Mouse (Mus musculus) adrenal gland, postnatal 4 days (tissue): Measurements from ENCODE around the gene Lrrtm4. TPM values are rescaled to one million over a fixed set of nuclear protein-coding genes. Genes with fewer than 3 reads are reported as not detected.

Experiments used
- DNase-seq, 2 experiments: peaks; one replicate each; pipeline ENCODE4 v3.0.0; 2021 to 2022; ENCODE audit warnings: low spot score in 2 of 2, mixed read lengths in 2 of 2
- total RNA-seq, 2 experiments: library from RNA; stranded (reverse); gene quantifications; 2 replicates each; pipeline ENCODE4 v1.2.3; 2021

Lrrtm4 gene
- total RNA-seq, 2 experiments from 2014 or later = 4.3 to 4.4 TPM

GRCm38 (mm10) chr6:80303568-80303967 lies 284.9 kb downstream of the Lrrtm4 start:
- DNase-seq = no peak

GRCm38 (mm10) chr6:80328391-80328790 lies 309.7 kb downstream of the Lrrtm4 start:
- no peak for DNase-seq

GRCm38 (mm10) chr6:80331751-80332150 lies 313.1 kb downstream of the Lrrtm4 start:
- DNase-seq = no peak

DNA sequence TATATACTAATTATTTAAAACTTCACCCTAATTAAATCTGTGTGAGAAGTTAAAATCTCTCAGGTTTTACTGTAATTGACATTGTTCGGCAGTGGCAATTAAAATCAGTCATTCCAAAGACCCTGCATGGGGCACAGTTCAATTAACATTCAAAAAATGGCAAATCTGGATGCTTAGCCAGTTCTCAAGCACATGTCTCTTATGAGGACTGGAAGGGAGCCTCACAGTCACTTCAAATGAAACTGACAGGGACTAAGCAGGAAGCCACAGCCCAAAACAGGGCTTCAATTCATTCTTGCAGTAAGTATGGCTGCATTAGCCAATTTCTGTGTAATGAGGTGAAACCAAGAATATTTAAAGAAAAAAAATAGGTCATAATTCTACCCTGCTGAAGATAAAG lies 333.6 kb downstream of the Lrrtm4 start:
- no peak for DNase-seq

GRCm38 (mm10) chr6:80357092-80357491 lies 338.4 kb downstream of the Lrrtm4 start:
- no peak for DNase-seq

- no peak for DNase-seq
These were observed 344.9 kb downstream of the Lrrtm4 start for GRCm38 (mm10) chr6:80363593-80363992.

DNA sequence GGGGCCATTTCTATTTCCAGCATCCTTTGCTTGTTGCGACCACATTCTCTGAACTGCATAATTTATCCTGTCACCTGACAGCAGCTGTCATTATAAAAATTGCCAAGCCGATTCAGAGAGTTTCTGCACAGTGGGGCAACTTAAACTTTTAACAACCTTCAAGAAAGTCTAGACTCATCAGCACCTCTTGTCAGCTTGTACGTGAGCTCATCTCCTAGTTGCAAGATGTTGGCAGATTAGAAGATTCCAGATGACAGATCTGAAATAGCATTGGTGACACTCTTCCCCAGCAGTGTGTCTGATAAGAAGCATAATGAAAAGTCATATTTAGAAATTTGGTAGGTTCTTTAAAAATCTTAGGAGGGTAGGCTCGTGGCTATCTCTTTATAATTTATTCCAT lies 347.9 kb downstream of the Lrrtm4 start:
- no peak for DNase-seq

GRCm38 (mm10) chr6:80389571-80389970 lies 370.9 kb downstream of the Lrrtm4 start:
- no peak for DNase-seq

DNA sequence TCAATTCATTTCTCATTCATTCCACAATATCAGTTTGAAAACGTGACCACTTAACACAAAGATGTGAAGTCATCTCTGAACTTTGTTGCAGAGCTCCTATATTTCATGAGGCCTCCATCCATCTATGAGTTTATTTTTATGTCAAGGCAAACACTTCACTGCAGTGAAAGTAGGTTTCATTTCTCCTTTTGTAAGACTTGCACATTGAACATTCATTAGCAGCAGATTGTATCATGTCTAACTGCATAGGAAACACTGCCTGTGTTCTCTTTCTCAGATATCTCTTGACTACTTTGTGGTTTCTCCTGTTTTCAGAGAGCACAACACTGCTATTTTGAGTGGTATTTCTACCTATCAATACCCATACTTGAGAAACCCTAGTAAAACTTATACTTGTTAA lies 388.1 kb downstream of the Lrrtm4 start:
- no peak for DNase-seq

DNA sequence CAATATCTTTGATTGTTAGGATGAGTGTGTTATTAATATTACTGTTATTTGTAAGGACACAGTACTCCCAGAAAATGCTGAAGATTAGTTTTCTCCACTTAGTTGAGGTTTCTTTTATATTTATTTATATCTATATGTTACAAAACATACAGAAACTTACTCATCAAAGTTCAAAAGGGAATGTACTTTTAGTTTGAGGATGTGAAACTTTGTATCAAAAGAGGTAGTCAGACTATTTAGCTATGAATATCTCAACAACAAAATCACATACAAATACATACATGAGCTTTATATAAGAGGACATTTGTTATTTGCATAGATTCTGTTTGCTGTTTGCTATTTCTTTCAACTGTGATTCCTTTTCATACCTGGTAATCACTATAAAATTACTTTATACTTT lies 421.5 kb downstream of the Lrrtm4 start:
- DNase-seq = no peak

- DNase-seq = no peak
These were observed 451.9 kb downstream of the Lrrtm4 start for GRCm38 (mm10) chr6:80470546-80470945.

DNA sequence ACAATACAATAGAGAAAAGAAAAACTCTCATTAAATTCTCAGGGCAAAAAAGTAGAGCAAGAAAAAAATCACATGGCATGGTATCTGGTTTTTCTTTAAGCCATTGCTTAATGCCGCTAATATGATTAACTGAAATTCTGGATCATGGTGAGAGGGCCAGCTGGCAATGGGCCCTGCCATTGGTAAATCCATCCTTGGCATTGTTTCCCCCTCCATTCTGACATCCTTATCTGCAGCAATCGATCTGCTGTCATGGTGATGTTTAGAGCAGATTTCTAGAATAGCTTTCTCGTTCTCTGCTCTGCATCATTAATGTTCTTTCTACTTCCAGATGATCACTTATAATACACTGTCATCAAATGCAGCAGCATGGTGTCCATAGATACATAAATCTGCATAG lies 457.5 kb downstream of the Lrrtm4 start:
- DNase-seq = no peak

DNA sequence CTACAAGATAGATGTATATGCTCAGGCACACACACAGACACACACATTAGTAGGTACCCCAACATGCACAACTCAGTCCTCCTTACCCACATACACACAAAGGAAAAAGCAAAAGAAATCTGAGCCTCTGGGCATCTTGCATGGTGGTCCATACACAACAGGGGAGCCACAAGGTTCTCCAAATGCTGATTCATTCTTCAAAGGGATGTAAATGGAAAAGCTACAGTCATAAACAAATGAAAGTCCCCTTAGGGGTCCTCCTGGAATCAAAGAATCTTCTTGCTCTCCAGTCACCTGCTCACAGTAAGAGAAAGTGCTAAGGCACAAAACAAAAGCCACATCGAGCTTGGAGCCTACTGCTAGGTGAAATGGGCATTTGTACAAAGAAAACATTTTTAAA lies 526.3 kb downstream of the Lrrtm4 start:
- DNase-seq = no peak

GRCm38 (mm10) chr6:80549907-80550306 lies 531.2 kb downstream of the Lrrtm4 start:
- DNase-seq = no peak

GRCm38 (mm10) chr6:80553398-80553797 lies 534.7 kb downstream of the Lrrtm4 start:
- DNase-seq = no peak

GRCm38 (mm10) chr6:80554991-80555390 lies 536.3 kb downstream of the Lrrtm4 start:
- DNase-seq = no peak

GRCm38 (mm10) chr6:80577227-80577626 lies 558.5 kb downstream of the Lrrtm4 start:
- DNase-seq = no peak

GRCm38 (mm10) chr6:80582225-80582624 lies 563.5 kb downstream of the Lrrtm4 start:
- no peak for DNase-seq

- no peak for DNase-seq
These were observed 571.1 kb downstream of the Lrrtm4 start for GRCm38 (mm10) chr6:80589776-80590175.

- DNase-seq = no peak
These were observed 600.8 kb downstream of the Lrrtm4 start for GRCm38 (mm10) chr6:80619508-80619907.

DNA sequence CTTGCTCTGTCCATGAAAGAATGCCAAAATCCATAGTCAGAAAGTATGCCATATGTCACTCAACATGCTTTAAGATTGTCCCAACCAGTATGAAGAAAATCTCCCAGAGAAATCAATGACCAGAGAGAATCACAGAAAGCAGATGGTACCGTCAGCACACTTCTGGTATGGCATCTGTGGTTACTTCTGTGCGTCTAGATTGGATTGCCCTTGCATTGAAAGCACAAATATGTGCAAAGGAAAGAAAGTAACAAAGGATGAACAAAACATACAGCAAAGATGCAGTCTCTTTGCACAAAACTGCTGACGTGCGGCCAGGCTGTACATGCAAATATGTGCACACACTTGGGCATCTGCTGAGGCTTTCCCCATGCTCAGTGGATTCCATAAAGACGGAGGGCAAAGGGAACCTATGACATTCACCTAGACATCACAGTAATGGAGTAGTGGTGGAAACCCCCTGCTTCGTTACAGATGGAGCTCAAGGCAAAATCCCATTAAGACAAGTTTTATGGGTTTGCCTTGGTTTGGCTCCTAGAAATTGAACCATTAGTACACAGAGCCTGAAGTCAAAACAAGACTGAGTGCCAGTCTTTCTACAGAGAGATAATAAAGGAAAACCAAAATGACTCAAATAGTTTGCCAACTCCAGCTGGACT lies 604.1 kb downstream of the Lrrtm4 start:
- DNase-seq = no peak

GRCm38 (mm10) chr6:80625509-80625908 lies 606.8 kb downstream of the Lrrtm4 start:
- DNase-seq = no peak

DNA sequence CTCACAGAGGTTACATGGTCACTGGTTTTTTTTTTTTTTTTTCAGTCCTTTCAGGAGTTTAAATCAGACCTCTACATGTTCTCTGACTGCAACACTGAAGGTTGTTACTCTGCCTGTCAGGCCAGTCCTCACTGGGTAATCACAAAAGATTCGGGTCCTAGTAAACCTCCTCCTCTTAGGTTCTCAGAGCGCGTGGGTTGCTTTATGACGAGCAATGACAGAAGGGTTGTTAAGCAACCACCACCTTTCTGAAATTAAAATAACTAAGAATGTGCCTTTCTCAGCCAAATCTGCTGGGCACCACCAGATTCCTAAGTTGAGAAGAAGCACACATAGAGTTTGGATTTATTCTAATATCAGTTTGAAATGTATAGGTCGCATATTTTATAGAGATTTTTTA lies 644.1 kb downstream of the Lrrtm4 start:
- DNase-seq = no peak

- DNase-seq = no peak
These were observed 645.4 kb downstream of the Lrrtm4 start for GRCm38 (mm10) chr6:80664039-80664438.
